Mouse (Mus musculus): ENCODE results near the gene Lama1. TPM values are rescaled to one million over a fixed set of nuclear protein-coding genes. Genes with fewer than 3 reads are reported as not detected.

Lama1 gene
- polyA plus RNA-seq (2015; fragmentation: Nextera tagmentation; extraction: Ambion mirVana): 3.3 and 4.1 TPM in 2 replicates

- peak; percentile 95 for ATAC-seq (ENCODE audit: insufficient read depth, low FRiP score)
- WGBS: 1% methylated on average over 32 of the region's 32 CpGs
- Histone ChIP-seq H3K9ac (ENCODE audit: low read length) (peak within 1 kb of the TSS; percentile 67), H3K36me3 (ENCODE audit: control insufficient read depth, insufficient read depth, low read length) (no peaks in the 10 kb centered on the region), H3K4me2 (ENCODE audit: low read depth, low read length) (peak within 1 kb of the TSS; percentile 95), H3K9me3 (replicated peaks; ENCODE audit: control insufficient read depth, low read length) (no peaks in the 10 kb centered on the region), H3K27me3 (ENCODE audit: control insufficient read depth, insufficient read depth, low read length) (peaks cover 5% of the 10 kb centered on the region; the same call in 1 of the 2 replicates), H3K4me3 (replicated peaks; ENCODE audit: low read length) (peak within 1 kb of the TSS; percentile 71), H3K4me1 (ENCODE audit: control insufficient read depth, insufficient read depth, low read length) (peaks cover 13% of the 10 kb centered on the region), H3K27ac (ENCODE audit: low read length) (no peak within 1 kb of the TSS)
These were observed at the start of gene Lama1 for GRCm38 (mm10) chr17:67696694-67697386. TSS of gene Lama1 (plus strand) at chr17:67697259.

GRCm38 (mm10) chr17:67651506-67651905 is 45.6 kb upstream of the Lama1 start:
- ATAC-seq (ENCODE audit: insufficient read depth, low FRiP score): 0 out of 2 replicates have a peak, but pooled peaks have one; percentile 33
- no peaks in the 10 kb centered on the region for H3K36me3 ChIP-seq (ENCODE audit: control insufficient read depth, insufficient read depth, low read length)
- 12% methylated on average over 4 of the region's 4 CpGs for WGBS
- no peaks in the 10 kb centered on the region for H3K4me1 ChIP-seq (ENCODE audit: control insufficient read depth, insufficient read depth, low read length)
- H3K27me3 ChIP-seq (ENCODE audit: control insufficient read depth, insufficient read depth, low read length): no peaks in the 10 kb centered on the region
- no peak overlapping the region for H3K4me2 ChIP-seq (ENCODE audit: low read depth, low read length)
- H3K4me3 ChIP-seq (replicated peaks; ENCODE audit: low read length): no peak overlapping the region
- no peak overlapping the region for H3K27ac ChIP-seq (ENCODE audit: low read length)
- H3K9me3 ChIP-seq (replicated peaks; ENCODE audit: control insufficient read depth, low read length): no peaks in the 10 kb centered on the region
- H3K9ac ChIP-seq (ENCODE audit: low read length): no peak overlapping the region

- H3K4me3 ChIP-seq (replicated peaks; ENCODE audit: low read length): no peak overlapping the region
- WGBS: 69% methylated on average over 3 of the region's 3 CpGs
- ATAC-seq (ENCODE audit: insufficient read depth, low FRiP score): no peak
- H3K9ac ChIP-seq (ENCODE audit: low read length): no peak overlapping the region
- H3K9me3 ChIP-seq (replicated peaks; ENCODE audit: control insufficient read depth, low read length): no peaks in the 10 kb centered on the region
- H3K4me2 ChIP-seq (ENCODE audit: low read depth, low read length): no peak overlapping the region
- no peak overlapping the region for H3K27ac ChIP-seq (ENCODE audit: low read length)
- no peaks in the 10 kb centered on the region for H3K4me1 ChIP-seq (ENCODE audit: control insufficient read depth, insufficient read depth, low read length)
- H3K27me3 ChIP-seq (ENCODE audit: control insufficient read depth, insufficient read depth, low read length): no peaks in the 10 kb centered on the region
- no peaks in the 10 kb centered on the region for H3K36me3 ChIP-seq (ENCODE audit: control insufficient read depth, insufficient read depth, low read length)
These were observed 32.8 kb upstream of the Lama1 start for GRCm38 (mm10) chr17:67664299-67664698.

- Histone ChIP-seq H3K27ac (ENCODE audit: low read length) (no peak overlapping the region), H3K27me3 (ENCODE audit: control insufficient read depth, insufficient read depth, low read length) (no peaks in the 10 kb centered on the region), H3K4me2 (ENCODE audit: low read depth, low read length) (no peak overlapping the region), H3K9ac (ENCODE audit: low read length) (no peak overlapping the region), H3K4me1 (ENCODE audit: control insufficient read depth, insufficient read depth, low read length) (no peaks in the 10 kb centered on the region), H3K4me3 (replicated peaks; ENCODE audit: low read length) (no peak overlapping the region), H3K9me3 (replicated peaks; ENCODE audit: control insufficient read depth, low read length) (no peaks in the 10 kb centered on the region), H3K36me3 (ENCODE audit: control insufficient read depth, insufficient read depth, low read length) (no peaks in the 10 kb centered on the region)
- 63% methylated on average over 5 of the region's 5 CpGs for WGBS
- no peak for ATAC-seq (ENCODE audit: insufficient read depth, low FRiP score)
These were observed 30.1 kb upstream of the Lama1 start for GRCm38 (mm10) chr17:67666981-67667380.

GRCm38 (mm10) chr17:67667981-67668380 is 29.1 kb upstream of the Lama1 start:
- ATAC-seq (ENCODE audit: insufficient read depth, low FRiP score): peak; percentile 60; the same call in 1 of the 2 replicates
- no peaks in the 10 kb centered on the region for H3K27me3 ChIP-seq (ENCODE audit: control insufficient read depth, insufficient read depth, low read length)

GRCm38 (mm10) chr17:67678576-67678975 is 18.5 kb upstream of the Lama1 start:
- no peak overlapping the region for H3K9ac ChIP-seq (ENCODE audit: low read length)
- no peak for ATAC-seq (ENCODE audit: insufficient read depth, low FRiP score)
- WGBS: 86% methylated on average over 1 of the region's 1 CpGs

More at GRCm38 (mm10) chr17:67667981-67668380, 29.1 kb upstream of the Lama1 start:
- 10% methylated on average over 3 of the region's 3 CpGs for WGBS
- no peak overlapping the region for H3K4me2 ChIP-seq (ENCODE audit: low read depth, low read length)
- no peaks in the 10 kb centered on the region for H3K9me3 ChIP-seq (replicated peaks; ENCODE audit: control insufficient read depth, low read length)
- H3K36me3 ChIP-seq (ENCODE audit: control insufficient read depth, insufficient read depth, low read length): no peaks in the 10 kb centered on the region
- no peaks in the 10 kb centered on the region for H3K4me1 ChIP-seq (ENCODE audit: control insufficient read depth, insufficient read depth, low read length)
- H3K4me3 ChIP-seq (replicated peaks; ENCODE audit: low read length): no peak overlapping the region
- H3K27ac ChIP-seq (ENCODE audit: low read length): no peak overlapping the region
- H3K9ac ChIP-seq (ENCODE audit: low read length): no peak overlapping the region

GRCm38 (mm10) chr17:67681084-67681483 is 16.0 kb upstream of the Lama1 start:
- Histone ChIP-seq H3K9ac (ENCODE audit: low read length) (no peak overlapping the region), H3K4me3 (replicated peaks; ENCODE audit: low read length) (no peak overlapping the region), H3K4me1 (ENCODE audit: control insufficient read depth, insufficient read depth, low read length) (0 out of 2 replicates have a peak, but pooled peaks cover 6% of the 10 kb centered on the region), H3K27ac (ENCODE audit: low read length) (no peak overlapping the region), H3K4me2 (ENCODE audit: low read depth, low read length) (no peak overlapping the region), H3K36me3 (ENCODE audit: control insufficient read depth, insufficient read depth, low read length) (no peaks in the 10 kb centered on the region), H3K9me3 (replicated peaks; ENCODE audit: control insufficient read depth, low read length) (no peaks in the 10 kb centered on the region), H3K27me3 (ENCODE audit: control insufficient read depth, insufficient read depth, low read length) (no peaks in the 10 kb centered on the region)
- no peak for ATAC-seq (ENCODE audit: insufficient read depth, low FRiP score)
- WGBS: 49% methylated on average over 6 of the region's 6 CpGs

More at GRCm38 (mm10) chr17:67678576-67678975, 18.5 kb upstream of the Lama1 start:
- Histone ChIP-seq H3K4me3 (replicated peaks; ENCODE audit: low read length) (no peak overlapping the region), H3K9me3 (replicated peaks; ENCODE audit: control insufficient read depth, low read length) (no peaks in the 10 kb centered on the region), H3K27me3 (ENCODE audit: control insufficient read depth, insufficient read depth, low read length) (no peaks in the 10 kb centered on the region), H3K4me1 (ENCODE audit: control insufficient read depth, insufficient read depth, low read length) (no peaks in the 10 kb centered on the region), H3K36me3 (ENCODE audit: control insufficient read depth, insufficient read depth, low read length) (no peaks in the 10 kb centered on the region), H3K4me2 (ENCODE audit: low read depth, low read length) (no peak overlapping the region), H3K27ac (ENCODE audit: low read length) (no peak overlapping the region)

- Histone ChIP-seq H3K9ac (ENCODE audit: low read length) (no peak overlapping the region), H3K36me3 (ENCODE audit: control insufficient read depth, insufficient read depth, low read length) (no peaks in the 10 kb centered on the region), H3K27ac (ENCODE audit: low read length) (no peak overlapping the region), H3K4me2 (ENCODE audit: low read depth, low read length) (no peak overlapping the region), H3K4me3 (replicated peaks; ENCODE audit: low read length) (no peak overlapping the region), H3K9me3 (replicated peaks; ENCODE audit: control insufficient read depth, low read length) (no peaks in the 10 kb centered on the region), H3K4me1 (ENCODE audit: control insufficient read depth, insufficient read depth, low read length) (0 out of 2 replicates have a peak, but pooled peaks cover 6% of the 10 kb centered on the region), H3K27me3 (ENCODE audit: control insufficient read depth, insufficient read depth, low read length) (no peaks in the 10 kb centered on the region)
- WGBS: 19% methylated on average over 14 of the region's 14 CpGs
- ATAC-seq (ENCODE audit: insufficient read depth, low FRiP score): peak; percentile 67
These were observed 11.9 kb upstream of the Lama1 start for GRCm38 (mm10) chr17:67685022-67685743.

GRCm38 (mm10) chr17:67687505-67687904 is 9.6 kb upstream of the Lama1 start:
- Histone ChIP-seq H3K4me1 (ENCODE audit: control insufficient read depth, insufficient read depth, low read length) (peaks cover 6% of the 10 kb centered on the region; the same call in 1 of the 2 replicates), H3K9me3 (replicated peaks; ENCODE audit: control insufficient read depth, low read length) (no peaks in the 10 kb centered on the region), H3K9ac (ENCODE audit: low read length) (no peak overlapping the region), H3K27me3 (ENCODE audit: control insufficient read depth, insufficient read depth, low read length) (no peaks in the 10 kb centered on the region), H3K27ac (ENCODE audit: low read length) (no peak overlapping the region), H3K4me3 (replicated peaks; ENCODE audit: low read length) (no peak overlapping the region), H3K4me2 (ENCODE audit: low read depth, low read length) (no peak overlapping the region), H3K36me3 (ENCODE audit: control insufficient read depth, insufficient read depth, low read length) (no peaks in the 10 kb centered on the region)
- no peak for ATAC-seq (ENCODE audit: insufficient read depth, low FRiP score)
- WGBS: 80% methylated on average over 6 of the region's 6 CpGs
